Mouse (Mus musculus): ENCODE measurements at regions not wholly inside any gene's neighbourhood (a gene's known extent, or its start where the extent isn't known, plus 50 kb on each side); places are given as distances from the start of the nearest gene placed in this dataset.

DNA sequence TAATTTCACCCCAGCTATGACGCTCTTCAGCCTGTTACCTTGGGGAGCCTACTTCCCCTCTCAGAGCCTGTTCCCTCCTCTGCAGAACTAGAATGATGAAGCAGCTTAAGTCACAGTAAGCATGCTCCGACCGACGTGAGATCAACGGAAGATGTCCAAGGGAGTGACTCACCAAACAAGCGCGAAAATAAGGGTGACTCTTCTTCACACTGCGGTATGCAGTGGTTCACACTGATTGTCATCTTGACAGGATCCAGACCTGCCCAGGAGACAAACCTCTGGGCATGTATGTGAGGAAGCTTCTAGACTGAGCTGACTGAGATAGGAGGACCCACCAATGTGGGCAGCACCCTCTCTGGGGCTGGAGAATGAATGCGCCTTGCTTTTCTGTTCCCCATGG is 116.3 kb upstream of the Tpm1 start:
- no peak for DNase-seq (ENCODE audit: inconsistent ontology term)

DNA sequence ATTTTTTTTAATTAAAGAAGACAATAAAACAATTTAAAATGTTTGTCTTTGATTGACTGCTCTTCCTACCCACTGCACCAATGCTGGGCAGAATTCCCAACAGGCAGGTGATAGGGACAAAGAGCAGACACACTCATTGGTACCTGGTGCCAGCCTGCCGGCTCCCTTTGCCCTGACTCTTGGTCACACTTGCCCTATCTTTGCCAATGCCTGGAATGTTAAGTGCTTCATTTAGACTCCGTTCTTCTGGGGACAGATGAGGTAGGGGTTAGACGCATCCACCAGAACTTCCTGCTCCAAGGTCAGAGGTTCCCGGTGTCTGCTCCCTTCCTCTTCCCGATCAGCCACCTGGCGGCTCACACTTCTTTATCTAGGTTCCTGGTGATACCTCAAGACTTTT is 114.5 kb upstream of the Tpm1 start:
- no peak for DNase-seq (ENCODE audit: inconsistent ontology term)

DNA sequence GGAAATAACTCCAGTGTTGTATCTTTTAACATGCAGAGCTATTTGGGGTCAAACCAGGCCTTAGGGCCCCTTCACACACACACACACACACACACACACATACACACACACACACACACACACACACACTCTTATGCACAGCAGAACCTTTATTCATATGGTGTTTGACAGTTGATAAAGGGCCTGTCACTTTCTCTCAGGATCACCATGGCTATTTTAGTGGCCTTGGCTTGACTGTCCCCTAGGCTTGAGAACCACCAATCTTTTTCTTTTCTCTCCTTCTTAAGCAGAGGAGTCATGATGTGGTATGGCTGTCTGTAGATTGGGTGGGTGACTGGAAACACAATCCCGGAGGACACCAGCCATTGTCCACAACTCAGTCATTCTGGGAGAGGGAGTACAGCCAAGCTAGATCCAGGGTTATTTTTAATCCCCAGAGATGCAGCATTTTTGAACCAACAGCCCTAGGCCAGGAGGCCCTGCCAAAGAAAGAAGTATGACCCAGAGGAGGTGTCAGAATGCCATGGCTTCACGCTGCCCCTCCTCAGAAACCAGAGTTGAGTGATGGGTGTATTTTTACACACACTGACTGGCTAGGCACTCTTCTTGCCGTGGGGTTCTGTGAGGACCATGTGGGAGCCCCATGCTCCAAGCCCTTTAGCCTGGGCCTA is 111.7 kb upstream of the Tpm1 start:
- no peak for DNase-seq (ENCODE audit: inconsistent ontology term)

DNA sequence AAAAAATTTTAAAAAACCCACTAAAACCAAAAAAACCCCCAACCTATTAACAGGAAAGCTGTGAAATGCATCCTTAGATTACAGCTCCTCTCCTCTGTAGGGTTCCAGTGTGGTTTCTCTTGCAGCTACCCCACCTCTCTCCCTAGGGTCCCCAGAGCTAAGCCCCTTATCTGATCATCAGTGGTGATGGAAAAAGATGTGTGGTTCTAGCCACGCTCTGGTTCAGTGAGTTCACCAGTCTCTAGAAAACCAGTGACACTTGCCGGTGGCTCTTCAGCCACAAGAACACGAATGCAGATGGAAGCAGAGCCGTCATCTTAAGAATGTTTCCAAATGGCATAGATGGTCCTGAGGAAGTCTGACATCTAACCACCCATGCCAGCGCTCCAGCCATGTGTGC is 111.1 kb upstream of the Tpm1 start:
- DNase-seq (ENCODE audit: inconsistent ontology term) = no peak

DNA sequence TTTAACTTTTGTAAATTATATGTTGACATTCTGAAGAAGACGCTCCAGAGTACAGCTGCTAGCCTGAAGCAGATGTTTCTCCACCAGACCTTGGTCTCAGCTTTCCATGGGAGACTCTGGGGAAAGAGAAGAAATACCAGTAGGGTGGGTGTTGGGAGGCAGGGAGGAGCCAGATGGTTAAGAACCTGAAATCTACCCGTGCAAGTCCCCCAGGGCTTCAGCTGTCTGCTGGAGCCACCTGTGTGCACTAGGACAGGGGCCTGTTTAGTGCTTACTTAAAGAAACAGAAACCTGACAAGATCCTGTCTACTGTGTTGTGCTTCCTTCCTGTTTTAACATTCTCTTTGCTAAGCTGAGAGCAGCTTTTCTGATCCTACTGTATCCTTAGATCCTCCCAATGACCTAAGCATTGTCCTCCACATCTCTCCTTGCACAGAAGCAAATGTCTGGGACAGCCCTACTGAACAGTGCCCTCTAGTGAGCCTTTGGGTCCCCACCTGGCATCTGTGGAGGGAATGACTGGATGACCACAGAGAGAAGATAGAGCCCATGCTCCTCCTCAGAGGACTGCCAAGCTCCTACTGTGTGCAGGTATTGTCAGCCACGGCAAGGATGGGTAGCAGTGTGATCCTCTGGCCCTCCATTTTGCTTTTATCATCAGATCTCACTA is 107.5 kb upstream of the Tpm1 start:
- DNase-seq (ENCODE audit: inconsistent ontology term) = peak; percentile 65

DNA sequence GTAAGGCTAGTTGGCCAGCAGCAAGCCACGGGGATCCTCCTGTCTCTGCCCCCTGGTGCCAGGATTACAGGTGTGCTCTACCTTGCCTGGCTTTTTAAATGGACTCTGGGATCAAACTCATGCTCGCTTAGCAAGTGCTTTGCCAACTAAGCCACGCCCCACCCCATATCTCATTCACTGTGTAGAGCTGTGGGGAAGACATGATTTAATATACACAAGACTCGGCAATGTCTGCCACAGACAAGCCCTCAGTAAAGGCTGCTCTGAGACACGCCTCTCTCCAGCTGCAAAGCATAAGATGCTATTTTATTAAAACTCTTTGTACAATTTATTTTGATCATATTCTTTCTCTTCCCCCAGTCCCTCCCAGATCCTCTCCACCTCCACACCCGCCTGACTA is 104.9 kb upstream of the Tpm1 start:
- DNase-seq (ENCODE audit: inconsistent ontology term) = no peak

DNA sequence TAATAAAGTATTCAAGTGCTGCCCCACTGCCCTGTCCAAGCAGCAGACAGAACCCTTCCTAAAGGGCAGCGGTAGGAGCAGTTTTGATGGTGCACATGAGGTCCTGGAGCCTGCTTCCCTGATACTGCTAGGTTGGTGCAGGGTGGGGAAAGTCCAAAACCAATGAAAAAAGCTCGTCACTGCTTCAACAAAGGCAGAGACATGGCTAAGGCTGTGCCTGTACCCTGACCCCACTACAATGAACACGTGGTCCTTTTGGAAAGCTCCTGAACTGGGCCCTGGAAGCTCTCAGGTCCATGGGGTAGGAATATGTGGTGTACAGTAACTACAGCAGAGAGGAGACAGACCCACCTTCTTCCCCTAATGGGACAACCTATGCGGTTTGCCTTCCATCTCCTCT is 104.1 kb upstream of the Tpm1 start:
- DNase-seq (ENCODE audit: inconsistent ontology term) = no peak

DNA sequence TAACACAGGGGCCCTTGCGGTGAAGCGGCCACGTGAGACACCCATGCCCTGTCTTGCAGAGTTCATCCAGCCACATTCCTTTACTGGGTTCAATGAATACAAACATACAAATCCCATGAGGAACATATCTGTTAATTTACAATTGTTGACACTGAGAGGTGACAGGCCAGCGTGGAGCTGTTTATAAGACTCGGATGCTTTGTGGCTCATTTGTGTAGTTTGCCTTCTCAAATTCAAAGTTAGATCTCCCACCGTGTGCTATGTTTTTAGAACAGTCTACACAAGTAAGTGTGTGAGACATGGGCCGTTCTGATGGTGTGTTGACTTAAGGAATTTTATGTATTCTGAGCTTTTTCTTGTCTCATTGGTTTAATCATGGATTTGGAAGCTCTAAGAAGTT is 98.5 kb upstream of the Tpm1 start:
- no peak for DNase-seq (ENCODE audit: inconsistent ontology term)

DNA sequence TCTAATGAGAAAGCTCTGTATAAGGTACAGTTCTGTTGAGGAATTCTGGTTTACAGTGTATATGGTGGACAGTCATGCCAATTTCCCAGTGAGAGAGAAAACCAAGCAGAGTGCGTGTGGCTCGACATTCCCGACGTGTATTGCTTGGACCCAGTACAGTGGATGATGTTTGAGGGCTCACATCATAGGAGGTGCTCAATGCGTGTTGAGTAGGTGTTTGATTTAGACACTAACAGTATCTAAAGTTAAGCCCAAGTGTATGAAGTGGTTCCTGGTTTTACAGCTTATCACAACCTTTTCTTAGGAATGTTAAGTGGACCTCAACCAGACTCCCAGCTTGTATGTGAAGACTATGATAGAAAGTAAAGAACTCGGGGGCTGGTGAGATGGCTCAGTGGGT is 96.2 kb upstream of the Tpm1 start:
- DNase-seq (ENCODE audit: inconsistent ontology term) = no peak

DNA sequence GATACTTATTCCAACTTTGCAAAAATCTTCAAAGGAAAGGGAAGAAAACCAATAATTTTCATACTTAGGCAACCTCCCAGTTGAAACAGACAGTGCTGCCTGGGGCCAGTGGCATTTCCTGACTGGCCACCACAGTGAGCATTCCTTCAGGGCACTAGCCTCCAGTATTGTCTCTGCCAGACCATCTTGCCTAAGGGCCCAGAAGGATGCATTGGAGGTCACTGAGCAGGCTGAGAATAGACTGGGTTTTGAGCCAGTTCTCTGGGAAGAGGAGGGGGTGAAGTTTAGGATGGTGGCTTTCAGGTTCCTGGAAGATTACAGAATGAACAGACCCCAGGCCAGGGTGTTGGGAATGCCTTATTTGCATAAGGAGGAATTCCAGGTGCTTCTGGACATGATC is 95.3 kb upstream of the Tpm1 start:
- DNase-seq (ENCODE audit: inconsistent ontology term) = peak; percentile 76

DNA sequence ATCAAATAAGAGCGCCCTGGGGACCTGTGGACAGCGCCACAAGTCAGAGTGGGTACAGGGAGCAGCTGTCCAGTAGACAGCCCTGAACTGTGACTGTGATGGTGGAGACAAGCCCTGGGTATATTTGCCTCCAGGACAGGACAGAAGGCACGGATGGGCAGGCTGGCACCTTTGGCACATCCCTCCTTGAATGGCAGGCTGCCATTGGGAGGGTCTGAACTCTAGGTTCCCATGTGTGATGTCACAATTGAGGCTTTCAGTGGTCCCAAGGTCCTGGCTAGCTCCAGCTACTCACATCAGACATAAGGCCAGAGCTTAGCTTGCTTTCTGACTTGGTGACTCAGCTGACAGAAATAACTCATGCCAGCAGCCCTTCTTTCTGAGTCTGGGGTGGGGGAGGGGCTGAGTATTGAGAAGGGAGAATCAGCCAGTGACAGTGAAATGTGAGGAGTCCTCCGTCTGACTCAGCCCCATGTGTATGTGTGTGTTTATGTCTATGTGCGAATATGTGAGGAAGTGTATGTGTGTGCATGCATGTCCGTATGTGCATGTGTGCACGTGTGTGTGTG is 91.2 kb upstream of the Tpm1 start:
- DNase-seq (ENCODE audit: inconsistent ontology term) = peak; percentile 98

DNA sequence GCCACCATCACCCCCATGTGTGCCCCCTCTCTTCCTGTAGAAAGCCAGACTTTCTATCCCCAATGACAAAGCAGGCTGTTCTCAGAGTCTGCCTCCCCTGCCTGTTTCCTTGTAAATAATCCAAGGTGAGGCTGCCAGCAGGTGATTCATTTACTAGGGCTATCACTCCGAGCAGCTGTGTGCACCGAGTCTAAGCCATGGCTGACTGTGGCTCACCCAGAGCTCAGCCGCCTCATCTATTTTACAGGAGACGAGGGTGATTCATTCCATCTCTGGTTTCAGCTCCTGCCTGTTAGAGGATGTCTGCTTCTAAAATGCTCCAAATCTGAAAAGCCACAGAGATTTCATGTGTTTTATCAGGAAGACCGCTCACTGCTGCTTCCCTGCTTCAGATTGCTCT is 88.5 kb upstream of the Tpm1 start:
- DNase-seq (ENCODE audit: inconsistent ontology term) = peak; percentile 60

DNA sequence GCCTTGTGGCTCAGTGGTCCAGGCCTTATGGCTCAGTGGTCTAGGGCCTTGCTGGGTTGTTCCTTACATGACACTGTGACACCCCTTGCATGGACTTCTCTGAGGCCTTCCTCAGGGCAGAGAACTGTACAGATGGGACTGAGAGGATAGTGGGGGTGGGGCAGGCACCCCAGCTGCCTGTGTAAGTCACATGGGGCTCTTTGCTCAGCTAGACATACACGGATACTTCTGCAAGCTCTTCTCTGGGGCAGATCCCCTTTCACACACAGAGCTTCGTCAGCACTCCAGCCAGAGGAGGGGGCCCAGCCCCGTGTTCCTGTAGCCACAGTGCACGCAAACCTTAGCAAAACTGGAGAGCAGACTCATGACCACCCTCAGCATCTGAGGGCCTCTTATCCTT is 87.9 kb upstream of the Tpm1 start:
- DNase-seq (ENCODE audit: inconsistent ontology term) = no peak

DNA sequence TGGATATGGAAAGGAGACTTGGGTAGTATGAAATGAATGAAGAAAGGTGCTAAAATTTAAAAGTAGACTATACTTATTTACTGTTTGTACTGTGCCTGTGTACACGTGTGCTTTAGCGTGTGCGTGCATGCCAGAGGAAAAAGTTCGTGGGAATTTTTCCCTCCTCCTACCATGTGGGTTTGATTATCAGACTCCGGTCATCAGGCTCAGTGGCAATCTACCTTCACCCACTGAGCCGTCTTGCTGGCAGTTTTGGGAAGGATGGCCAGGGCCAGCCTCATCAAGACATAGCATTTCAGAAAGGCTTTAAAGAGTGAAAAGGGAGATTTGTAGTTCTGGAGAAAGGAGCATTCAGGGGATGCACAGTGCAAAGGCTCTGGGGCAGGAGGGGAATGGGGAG is 87.0 kb upstream of the Tpm1 start:
- DNase-seq (ENCODE audit: inconsistent ontology term) = no peak

DNA sequence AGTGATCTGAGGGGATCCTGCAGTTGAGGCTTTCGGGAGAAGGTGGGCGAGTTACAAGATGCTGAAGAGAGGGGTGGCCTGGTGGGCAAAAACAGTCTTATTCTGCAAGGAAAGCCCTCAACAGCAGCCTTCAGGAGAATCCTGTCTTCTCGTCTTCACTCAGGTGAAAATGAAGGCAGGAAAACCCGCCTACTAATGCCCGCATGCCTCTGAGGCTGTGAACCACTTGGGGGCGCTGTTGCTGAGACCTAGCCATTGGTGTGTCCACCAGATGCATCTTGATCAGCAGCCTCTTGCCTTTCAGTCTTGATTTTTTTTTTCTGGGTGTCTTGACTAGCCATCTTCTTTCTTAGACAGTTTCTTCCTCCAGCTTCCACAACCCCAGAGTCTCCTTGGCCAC is 85.2 kb upstream of the Tpm1 start:
- DNase-seq (ENCODE audit: inconsistent ontology term) = no peak

DNA sequence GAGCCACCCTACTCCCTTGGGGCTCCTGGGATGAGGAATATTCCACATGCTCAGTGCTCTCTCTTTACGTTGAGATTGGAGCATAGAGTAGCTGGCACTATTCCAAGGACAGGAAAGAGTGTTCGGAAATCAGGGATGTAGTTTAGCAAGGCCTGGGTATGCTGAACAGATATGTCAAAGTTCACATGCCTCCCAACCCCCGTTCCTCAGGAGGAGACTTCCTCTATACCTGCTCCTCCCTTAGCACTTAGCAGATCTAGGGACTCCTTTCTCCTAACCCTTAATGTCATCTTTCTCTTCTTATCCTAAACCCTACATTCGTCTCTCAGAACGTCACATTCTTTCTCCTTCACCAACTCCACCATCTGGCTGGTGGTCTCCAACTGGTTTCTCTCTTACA is 83.2 kb upstream of the Tpm1 start:
- no peak for DNase-seq (ENCODE audit: inconsistent ontology term)

DNA sequence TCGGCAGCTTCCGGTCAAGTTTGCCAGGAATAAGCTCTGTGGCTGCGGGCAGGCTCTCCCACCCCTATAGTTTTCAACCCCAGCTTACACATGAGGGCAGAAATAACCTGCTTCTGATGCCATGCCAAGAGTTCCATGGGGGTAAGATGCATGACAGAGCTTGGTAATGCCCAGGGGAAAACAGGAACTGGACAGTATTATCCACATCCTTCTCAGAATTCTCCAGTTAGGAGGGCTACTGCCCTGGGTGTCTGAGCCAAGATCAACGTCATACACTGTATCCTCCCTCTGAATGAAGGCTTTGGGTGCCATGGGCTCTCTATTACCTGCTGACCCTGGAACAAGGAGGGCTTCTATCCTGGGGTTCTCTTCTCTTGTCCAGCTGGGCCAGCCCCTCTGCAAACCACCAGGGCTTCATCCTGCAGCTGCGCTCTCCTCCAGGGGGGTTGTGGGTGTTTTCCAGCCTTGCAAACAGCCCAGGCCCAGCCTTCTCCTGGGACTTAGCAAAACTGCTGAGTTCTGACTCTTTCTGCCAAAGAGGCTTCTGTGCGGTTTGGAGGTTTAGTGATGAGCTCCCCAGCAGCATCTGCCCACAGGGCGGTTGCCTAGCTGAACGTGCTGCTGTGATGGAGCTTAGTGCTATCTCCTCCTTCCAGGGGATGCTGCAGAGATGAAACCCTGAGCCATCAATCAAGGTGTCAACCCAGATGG is 81.7 kb upstream of the Tpm1 start:
- no peak for DNase-seq (ENCODE audit: inconsistent ontology term)

DNA sequence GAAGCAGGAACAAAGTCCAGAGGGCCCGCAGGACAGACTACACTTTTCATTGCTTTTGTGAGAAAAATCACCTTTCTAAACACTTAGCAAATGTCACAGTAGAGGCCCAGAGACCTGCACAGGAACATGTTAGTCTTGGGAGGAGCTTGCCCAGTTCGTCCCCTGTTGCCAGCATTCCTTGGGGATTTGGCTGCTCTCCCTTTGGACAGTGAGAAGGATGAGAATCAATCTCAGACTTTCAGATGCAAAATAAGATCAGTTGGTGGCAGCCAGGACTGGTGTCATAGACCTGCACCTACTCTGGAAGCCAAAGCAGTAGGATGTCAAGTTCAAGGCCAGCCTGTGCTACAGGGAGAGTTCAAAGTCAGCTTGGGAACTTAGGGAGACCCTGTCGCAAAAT is 80.7 kb upstream of the Tpm1 start:
- no peak for DNase-seq (ENCODE audit: inconsistent ontology term)

DNA sequence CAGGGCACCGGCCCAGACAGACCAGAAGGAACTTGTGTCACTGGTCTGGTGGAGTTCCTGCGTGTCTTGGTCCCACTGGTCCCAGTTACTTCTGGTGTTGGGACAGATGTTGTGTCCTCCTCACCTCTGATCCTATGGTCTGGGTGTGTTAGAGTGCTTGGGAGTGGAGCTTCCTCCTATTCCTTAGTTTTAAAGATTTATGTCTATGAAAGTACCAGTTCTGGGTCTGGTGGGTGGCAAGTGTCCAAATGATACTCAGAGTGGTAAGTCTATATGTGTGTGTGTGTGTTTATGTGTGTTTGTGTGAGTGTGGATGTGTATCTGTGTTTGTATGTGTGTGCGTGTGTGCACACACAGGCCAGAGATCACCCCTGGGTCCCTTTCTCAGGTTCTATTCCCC is 79.9 kb upstream of the Tpm1 start:
- DNase-seq (ENCODE audit: inconsistent ontology term) = no peak

DNA sequence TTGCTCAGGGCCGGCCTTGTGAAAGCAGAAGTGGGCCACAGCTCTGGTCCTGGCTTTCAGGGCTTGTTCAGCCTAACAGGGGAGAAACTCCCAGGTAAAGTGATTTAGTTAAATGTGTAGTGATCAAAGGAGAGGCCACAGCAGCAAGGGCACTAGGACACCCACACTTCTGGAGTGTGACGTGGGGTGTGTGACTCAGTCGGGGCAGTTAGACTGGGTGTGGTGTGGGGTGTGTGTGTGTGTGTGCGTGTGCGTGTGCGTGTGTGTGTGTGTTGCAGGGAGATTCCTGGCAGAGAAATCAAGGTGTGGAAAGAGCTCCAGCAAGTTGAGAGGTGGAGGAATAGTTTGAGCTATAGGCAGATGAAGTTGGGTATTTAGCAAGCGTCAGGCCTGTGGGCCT is 72.5 kb upstream of the Tpm1 start:
- DNase-seq (ENCODE audit: inconsistent ontology term) = no peak

DNA sequence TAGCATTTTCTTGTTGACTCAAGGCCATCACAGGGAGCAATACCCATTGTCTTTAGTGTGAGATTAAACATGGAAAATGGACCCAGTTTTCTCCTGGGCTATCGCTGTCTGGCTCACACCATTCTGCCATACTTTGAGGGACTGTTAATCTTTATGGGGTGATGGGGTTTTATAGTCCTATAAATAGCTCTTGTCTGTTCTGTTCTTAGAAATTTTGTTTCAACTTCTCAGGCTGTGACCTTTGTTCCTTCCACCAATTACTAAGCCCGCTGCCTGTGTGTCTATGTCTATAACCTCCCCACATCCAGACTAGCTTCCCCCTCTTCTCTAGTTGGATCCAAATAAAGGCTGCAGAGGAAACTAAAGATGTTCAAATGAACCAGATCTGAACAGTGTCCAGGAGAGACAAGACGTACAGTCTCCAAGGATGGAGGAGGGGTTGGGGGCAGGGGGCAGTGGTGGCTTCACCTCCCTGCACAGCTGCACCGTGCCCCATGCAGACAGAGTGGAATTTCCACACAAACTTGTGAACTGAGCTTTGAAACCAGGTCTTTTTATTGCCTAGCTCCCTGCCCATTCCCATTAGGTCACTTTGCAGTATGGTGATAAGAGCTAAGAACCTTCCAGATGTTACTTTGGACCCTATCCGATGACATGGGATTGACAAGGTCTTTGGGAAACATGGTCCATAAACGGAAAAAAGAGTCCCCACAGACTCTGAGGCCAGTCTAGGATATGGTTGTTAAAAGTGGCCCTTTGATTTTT is 69.9 kb upstream of the Tpm1 start:
- DNase-seq (ENCODE audit: inconsistent ontology term) = no peak

DNA sequence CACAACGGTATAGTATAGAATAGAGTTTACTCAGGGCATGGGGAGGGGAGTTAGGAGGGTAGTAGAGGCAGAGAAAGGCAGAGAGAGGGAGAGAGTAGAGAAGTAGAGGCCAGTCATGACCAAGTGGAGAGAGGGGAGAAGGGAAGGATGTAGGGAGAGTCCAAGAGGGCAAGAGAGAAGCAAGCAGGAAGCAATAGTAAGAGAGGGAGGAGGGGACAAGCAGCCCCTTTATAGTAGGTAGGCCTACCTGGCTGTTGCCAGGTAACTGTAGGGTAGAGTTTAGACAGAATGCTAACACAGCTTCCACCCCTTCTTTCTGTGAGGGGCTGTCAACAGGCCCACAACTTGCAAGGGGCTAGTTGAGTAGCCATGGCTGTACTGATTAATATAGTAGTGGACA is 69.2 kb upstream of the Tpm1 start:
- DNase-seq (ENCODE audit: inconsistent ontology term) = no peak
